Mouse (Mus musculus) heart, embryonic 12.5 days (tissue): ENCODE data around the gene Hmgcr. TPM values are rescaled to one million over a fixed set of nuclear protein-coding genes. Genes with fewer than 3 reads are reported as not detected.

Experiments used
- ATAC-seq: fragments of 200-750 bp; cut with Nextera tagmentation; 2 replicates; pipeline ENCODE4 v1.8.0; 2017; ENCODE audit warnings: moderate TSS enrichment, moderate library complexity; ENCODE audit not compliant: insufficient number of reproducible peaks, low FRiP score
- H3K27ac ChIP-seq: fragments of 300-500 bp; sonication (generic); 2 replicates; pipeline ENCODE4 v1.5.1; 2016; ENCODE audit warnings: mild to moderate bottlenecking, moderate library complexity; ENCODE audit not compliant: poor library complexity, severe bottlenecking
- H3K27me3 ChIP-seq: fragments of 300-500 bp; sonication (generic); replicated peaks from 2 replicates; pipeline ENCODE4 v1.6.1; 2016; ENCODE audit warnings: mild to moderate bottlenecking, moderate library complexity
- H3K36me3 ChIP-seq: fragments of 300-500 bp; sonication (generic); 2 replicates; pipeline ENCODE4 v1.6.1; 2016; ENCODE audit warnings: mild to moderate bottlenecking, moderate library complexity
- H3K4me1 ChIP-seq: fragments of 300-500 bp; sonication (generic); replicated peaks from 2 replicates; pipeline ENCODE4 v1.6.1; 2016; ENCODE audit warnings: mild to moderate bottlenecking
- H3K4me2 ChIP-seq: fragments of 300-500 bp; sonication (generic); 2 replicates; pipeline ENCODE4 v1.6.1; 2016; ENCODE audit warnings: mild to moderate bottlenecking, moderate library complexity
- H3K4me3 ChIP-seq: fragments of 300-500 bp; sonication (generic); 2 replicates; pipeline ENCODE4 v1.5.1; 2016; ENCODE audit warnings: mild to moderate bottlenecking
- H3K9ac ChIP-seq: fragments of 300-500 bp; sonication (generic); 2 replicates; pipeline ENCODE4 v1.6.1; 2016; ENCODE audit warnings: mild to moderate bottlenecking, moderate library complexity
- H3K9me3 ChIP-seq: fragments of 300-500 bp; sonication (generic); replicated peaks from 2 replicates; pipeline ENCODE4 v1.6.1; 2016; ENCODE audit warnings: mild to moderate bottlenecking, moderate library complexity
- WGBS: fragments of 180-500 bp; shearing (Covaris S2); methylation state at CpG from one replicate; pipeline ENCODE4 v1.1.7; 2016; 5-methylcytosine and 5-hydroxymethylcytosine counted together
- polyA plus RNA-seq: library from polyadenylated mRNA; unstranded; fragments of >200 nt; fragmentation: Nextera tagmentation; extraction: Ambion mirVana; gene quantifications from 2 replicates; pipeline ENCODE4 v1.2.1, GENCODE M21; 2016

The Hmgcr gene
- polyA plus RNA-seq: 53.3 and 57.5 TPM in 2 replicates

DNA sequence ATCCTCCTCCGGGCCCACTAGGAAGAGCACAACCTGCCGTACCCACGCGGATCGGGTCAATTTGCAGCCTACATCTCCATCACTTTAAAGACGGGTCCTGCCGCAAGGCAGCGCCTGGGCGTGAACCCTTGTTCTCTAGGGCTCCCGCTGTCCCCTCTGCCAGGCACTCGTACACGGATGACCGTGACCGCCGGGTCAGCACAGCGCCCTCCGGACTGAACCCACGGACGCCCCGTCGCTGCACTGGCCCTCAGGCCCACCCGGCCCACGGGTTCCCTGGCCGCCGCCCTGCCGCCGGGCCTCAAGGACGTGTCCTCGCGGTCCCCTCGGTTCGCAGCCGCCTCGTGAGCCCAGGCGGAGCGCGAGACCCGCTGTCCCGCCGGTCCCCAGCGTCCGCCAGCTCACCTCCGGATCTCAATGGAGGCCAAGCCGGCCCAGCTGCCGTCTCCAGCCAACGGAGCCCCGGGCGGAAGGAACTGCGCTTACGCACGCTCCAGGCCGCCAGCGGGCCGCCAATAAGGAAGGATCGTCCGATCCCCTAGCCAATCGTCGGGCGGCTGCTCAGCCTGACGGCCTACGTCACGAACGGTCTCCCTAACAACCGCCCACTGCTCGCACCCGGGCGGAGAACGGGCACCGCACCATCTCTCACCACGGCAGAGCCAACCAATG, at the start of gene Hmgcr:
Hmgcr (minus strand) TSS at position 531 of the 672 bp plus-strand sequence.
- WGBS: under 1% methylated on average over 69 of the region's 70 CpGs

DNA sequence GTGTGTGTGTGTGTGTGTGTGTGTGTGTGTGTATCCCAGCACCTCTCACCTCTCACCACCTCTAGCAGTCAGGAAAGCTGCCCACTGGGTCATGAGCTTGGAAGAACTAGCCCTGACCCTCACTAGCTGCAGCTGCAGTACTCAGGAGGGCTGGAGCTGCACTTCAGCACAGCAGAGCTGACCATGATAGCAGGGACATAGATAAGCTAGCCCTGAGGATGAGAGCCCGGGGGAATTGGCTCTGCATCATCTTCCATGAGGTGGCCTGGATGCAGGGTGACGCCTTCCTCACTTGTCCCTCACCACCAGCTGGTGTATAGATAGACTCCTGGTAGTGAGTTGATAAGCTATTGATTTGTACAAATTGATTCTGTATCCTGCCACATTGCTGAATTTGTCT, 49.3 kb upstream of the Hmgcr start:
- H3K4me2 ChIP-seq: no peak overlapping the region
- H3K27ac ChIP-seq: no peak overlapping the region
- no peaks in the 10 kb centered on the region for H3K9me3 ChIP-seq
- H3K36me3 ChIP-seq: no peaks in the 10 kb centered on the region
- no peak overlapping the region for H3K9ac ChIP-seq
- H3K27me3 ChIP-seq: no peaks in the 10 kb centered on the region
- no peak overlapping the region for H3K4me3 ChIP-seq
- WGBS: 33% methylated on average over 2 of the region's 2 CpGs
- H3K4me1 ChIP-seq: no peaks in the 10 kb centered on the region
- ATAC-seq: no peak

More for the DNA sequence above, at the start of gene Hmgcr:
- Histone ChIP-seq H3K4me1 (peaks cover 26% of the 10 kb centered on the region), H3K9ac (peak within 1 kb of the TSS; percentile 93), H3K4me2 (peak within 1 kb of the TSS; percentile 73), H3K27me3 (no peaks in the 10 kb centered on the region), H3K4me3 (peak within 1 kb of the TSS; percentile 92), H3K27ac (peak within 1 kb of the TSS; percentile 92), H3K36me3 (peaks cover 13% of the 10 kb centered on the region), H3K9me3 (no peaks in the 10 kb centered on the region)
- ATAC-seq: peak; percentile 100

DNA sequence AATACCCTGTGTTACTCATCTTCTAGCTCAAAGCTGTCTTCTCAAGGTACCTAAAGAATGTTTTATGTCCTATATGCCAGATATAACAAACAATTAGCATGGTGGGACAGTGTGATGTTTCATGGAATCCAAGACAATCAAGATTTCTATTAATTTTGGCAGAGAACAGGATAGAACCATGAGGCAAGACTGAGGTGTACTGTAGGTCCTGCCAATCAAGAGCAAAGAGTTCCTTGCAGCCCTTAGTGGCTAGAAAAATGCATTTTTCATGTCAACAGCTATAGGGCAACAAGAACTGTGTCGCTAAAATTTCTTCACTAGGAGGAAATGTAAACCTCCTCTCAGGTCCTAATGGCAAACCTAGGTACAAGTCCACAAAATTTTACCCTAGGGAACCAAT, 47.1 kb upstream of the Hmgcr start:
- no peak for ATAC-seq
- Histone ChIP-seq H3K4me1 (no peaks in the 10 kb centered on the region), H3K36me3 (no peaks in the 10 kb centered on the region), H3K4me2 (no peak overlapping the region), H3K27ac (no peak overlapping the region), H3K4me3 (no peak overlapping the region), H3K27me3 (no peaks in the 10 kb centered on the region), H3K9me3 (no peaks in the 10 kb centered on the region), H3K9ac (no peak overlapping the region)
- WGBS: 71% methylated on average over 1 of the region's 1 CpGs

DNA sequence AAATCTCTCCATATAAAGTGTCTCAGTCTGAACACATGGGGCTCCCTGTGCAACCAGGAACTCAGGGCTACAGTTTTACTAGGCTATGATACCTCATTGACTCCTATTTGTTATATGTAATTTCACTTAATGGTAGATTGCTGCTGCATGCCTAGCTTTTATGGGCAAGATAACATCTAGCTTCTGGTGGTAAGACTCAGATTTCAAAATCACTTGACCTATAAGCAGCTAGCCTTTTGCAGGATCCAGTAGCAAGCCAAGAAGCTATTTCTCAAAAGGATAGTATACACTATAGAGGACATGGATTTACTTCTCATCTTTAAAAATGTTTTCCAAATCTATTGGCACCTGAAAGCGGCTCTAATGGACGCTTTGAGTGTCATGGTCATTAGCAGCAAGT, 45.6 kb upstream of the Hmgcr start:
- Histone ChIP-seq H3K4me2 (no peak overlapping the region), H3K27ac (no peak overlapping the region), H3K36me3 (no peaks in the 10 kb centered on the region), H3K4me3 (no peak overlapping the region), H3K9me3 (no peaks in the 10 kb centered on the region), H3K9ac (no peak overlapping the region), H3K4me1 (no peaks in the 10 kb centered on the region), H3K27me3 (no peaks in the 10 kb centered on the region)
- ATAC-seq: no peak
- 86% methylated on average over 2 of the region's 2 CpGs for WGBS

DNA sequence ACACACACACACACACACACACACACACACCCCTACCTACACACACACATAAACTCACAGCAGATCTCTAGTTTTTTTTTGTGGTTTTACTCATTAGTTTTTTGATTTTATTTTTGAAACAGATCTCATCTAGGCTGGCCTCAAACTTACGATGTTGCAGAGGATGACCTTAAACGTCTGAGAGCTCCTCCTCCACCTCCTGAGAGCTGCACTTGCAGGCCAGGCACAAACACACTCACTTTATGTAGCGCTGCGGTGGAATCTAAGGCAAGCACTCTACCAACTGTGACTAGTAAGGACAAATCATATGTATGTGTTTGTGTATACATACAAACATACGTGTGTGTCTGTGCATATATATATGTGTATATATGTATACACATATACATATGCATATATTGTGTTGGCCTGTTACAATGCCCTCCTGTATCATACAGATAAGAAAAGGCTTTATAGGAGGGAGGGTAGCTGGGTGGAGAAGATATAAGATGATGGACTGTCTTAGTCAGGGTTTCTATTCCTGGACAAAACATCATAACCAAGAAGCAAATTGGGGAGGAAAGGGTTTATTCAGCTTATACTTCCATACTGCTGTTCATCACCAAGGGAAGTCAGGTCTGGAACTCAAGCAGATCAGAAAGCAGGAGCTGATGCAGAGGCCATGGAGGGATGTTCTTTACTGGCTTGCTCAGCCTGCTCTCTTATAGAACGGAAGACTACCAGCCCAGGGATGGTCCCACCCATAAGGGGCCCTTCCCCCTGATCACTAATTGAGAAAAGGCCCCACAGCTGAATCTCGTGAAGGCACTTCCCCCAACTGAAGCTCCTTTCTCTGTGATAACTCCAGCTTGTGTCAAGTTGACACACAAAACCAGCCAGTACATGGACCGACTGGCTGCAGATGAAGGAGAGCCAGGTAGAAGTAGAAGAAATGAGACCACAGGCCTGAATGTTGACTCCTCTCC, 38.8 kb upstream of the Hmgcr start:
- H3K9ac ChIP-seq: no peak overlapping the region
- no peaks in the 10 kb centered on the region for H3K4me1 ChIP-seq
- H3K27ac ChIP-seq: no peak overlapping the region
- no peak for ATAC-seq
- 72% methylated on average over 8 of the region's 8 CpGs for WGBS
- no peak overlapping the region for H3K4me3 ChIP-seq
- no peaks in the 10 kb centered on the region for H3K9me3 ChIP-seq
- no peak overlapping the region for H3K4me2 ChIP-seq
- no peaks in the 10 kb centered on the region for H3K27me3 ChIP-seq
- no peaks in the 10 kb centered on the region for H3K36me3 ChIP-seq

DNA sequence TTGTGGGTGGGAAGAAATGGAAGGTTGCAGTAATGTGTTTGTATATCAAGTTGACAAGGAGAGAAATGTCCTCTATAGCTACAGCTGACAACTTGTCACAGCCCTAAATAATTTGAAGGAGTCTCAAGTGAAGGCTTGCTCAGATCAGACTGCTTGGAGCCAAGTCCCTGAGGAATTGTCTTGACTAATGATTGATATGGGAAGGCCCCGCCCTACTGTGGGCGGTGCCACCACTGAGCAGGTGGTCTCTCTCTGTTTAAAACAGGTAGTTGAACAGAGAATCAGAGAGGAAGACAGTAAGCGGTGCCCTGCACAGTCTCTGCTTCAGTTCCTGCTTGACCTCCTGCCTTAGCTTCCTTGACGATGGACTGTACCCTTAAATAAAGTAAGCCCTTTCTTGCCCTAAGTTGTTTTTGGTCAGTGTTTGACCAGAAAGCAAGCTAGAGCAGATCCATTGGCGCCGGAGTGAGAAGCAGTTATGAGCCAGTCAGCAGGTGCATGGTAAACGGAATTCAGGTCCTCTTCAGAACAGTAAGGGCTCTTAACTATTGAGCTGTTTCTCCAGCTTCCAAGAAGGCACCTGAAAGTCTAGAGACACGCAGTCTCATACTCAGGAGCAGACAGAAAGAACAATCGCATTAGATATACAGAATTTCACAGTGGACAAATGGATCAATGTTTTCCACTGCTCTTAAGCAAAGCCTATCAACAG, 32.0 kb upstream of the Hmgcr start:
- Histone ChIP-seq H3K36me3 (no peaks in the 10 kb centered on the region), H3K27me3 (no peaks in the 10 kb centered on the region), H3K4me1 (no peaks in the 10 kb centered on the region), H3K4me3 (no peak overlapping the region), H3K9ac (no peak overlapping the region), H3K27ac (no peak overlapping the region), H3K4me2 (no peak overlapping the region), H3K9me3 (no peaks in the 10 kb centered on the region)
- no peak for ATAC-seq
- WGBS: 67% methylated on average over 9 of the region's 9 CpGs

DNA sequence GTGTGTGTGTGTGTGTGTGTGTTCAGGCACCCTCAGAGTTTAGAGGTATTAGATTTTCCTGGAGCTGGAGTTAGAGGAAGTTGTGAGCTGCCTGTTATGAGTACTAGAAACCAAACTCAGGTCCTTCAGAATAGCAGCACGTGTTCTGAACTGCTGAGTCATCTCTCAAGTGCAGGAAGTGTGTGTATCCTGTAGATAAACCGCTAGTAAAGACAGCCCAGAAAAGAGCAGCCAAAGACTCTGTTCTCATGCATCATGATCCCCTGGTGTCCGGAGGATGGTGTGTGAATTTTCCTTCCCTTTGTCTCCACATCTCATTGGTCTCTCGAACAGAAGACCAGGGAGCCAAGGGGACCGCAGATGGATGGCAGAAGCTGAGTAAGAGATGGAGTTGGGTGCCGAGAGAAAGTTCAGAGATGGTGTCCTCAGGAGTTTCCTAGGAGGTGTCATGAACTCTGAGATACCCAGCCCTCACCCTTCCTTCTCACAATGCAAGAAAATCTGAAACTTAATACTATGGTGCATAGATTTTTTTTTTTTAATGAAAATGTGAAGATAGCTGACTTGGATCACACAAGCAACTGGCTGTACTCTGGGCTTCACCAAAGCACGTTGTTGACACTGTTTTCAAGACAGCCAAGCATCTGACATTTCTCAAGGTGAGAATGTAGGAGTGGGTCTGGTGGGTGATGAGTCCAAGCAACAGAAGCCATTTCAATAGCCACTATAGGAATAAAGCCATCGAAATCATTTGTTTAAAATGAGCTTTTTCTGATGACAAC, 27.3 kb upstream of the Hmgcr start:
- 0 out of 2 replicates have a peak overlapping the region, but pooled peaks have one; percentile 25 for H3K4me2 ChIP-seq
- WGBS: 52% methylated on average over 8 of the region's 8 CpGs
- H3K4me3 ChIP-seq: no peak overlapping the region
- no peak overlapping the region for H3K9ac ChIP-seq
- peak overlapping the region; percentile 64; the same call in 1 of the 2 replicates for H3K27ac ChIP-seq
- no peaks in the 10 kb centered on the region for H3K9me3 ChIP-seq
- no peaks in the 10 kb centered on the region for H3K36me3 ChIP-seq
- no peaks in the 10 kb centered on the region for H3K4me1 ChIP-seq
- H3K27me3 ChIP-seq: no peaks in the 10 kb centered on the region
- ATAC-seq: peak; percentile 99

DNA sequence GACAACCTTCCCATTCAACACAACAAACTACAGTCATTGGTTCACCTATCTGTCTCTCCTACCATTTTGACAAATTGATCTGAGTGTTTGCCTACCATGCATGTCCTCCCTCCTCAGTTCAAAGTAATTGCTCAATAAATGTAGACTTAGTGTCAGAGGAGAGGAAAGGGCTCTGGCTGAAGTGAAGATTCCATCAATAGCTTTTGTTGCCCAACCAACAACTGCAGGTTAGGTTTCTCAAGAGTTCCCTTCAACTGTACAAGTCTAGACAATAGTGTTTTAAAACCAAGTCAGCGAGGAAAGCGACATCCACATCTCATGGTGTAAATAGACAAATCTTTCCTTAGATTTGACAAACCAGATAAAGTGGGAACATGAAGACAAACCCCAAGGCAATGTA, 24.7 kb upstream of the Hmgcr start:
- Histone ChIP-seq H3K4me1 (no peaks in the 10 kb centered on the region), H3K27ac (no peak overlapping the region), H3K9ac (no peak overlapping the region), H3K36me3 (no peaks in the 10 kb centered on the region), H3K4me2 (no peak overlapping the region), H3K4me3 (no peak overlapping the region), H3K27me3 (no peaks in the 10 kb centered on the region), H3K9me3 (no peaks in the 10 kb centered on the region)
- 81% methylated on average over 2 of the region's 2 CpGs for WGBS
- ATAC-seq: no peak

DNA sequence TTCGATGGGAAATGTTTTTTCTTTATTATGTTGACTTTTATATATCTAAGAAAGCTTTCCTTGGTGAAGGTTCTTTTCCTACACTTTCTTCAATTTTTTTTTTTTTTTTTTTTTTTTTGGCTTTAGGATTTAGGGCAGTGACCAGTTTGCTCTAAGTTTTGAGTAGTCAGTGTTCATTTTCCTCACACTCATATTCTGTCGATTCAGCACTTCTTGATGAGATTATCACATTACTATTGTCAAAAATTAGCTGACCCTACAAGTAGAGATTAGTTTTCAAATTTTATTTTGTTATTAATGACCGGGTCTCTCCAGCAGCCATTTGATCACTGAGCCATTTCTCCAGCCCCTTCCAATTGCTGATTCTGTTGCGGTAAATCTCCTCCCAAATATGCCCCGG, 19.2 kb upstream of the Hmgcr start:
- 86% methylated on average over 5 of the region's 5 CpGs for WGBS
- Histone ChIP-seq H3K4me1 (0 out of 2 replicates have a peak, but pooled peaks cover 3% of the 10 kb centered on the region), H3K9me3 (no peaks in the 10 kb centered on the region), H3K27me3 (no peaks in the 10 kb centered on the region), H3K36me3 (no peaks in the 10 kb centered on the region), H3K9ac (no peak overlapping the region), H3K27ac (no peak overlapping the region), H3K4me2 (no peak overlapping the region), H3K4me3 (no peak overlapping the region)
- no peak for ATAC-seq

DNA sequence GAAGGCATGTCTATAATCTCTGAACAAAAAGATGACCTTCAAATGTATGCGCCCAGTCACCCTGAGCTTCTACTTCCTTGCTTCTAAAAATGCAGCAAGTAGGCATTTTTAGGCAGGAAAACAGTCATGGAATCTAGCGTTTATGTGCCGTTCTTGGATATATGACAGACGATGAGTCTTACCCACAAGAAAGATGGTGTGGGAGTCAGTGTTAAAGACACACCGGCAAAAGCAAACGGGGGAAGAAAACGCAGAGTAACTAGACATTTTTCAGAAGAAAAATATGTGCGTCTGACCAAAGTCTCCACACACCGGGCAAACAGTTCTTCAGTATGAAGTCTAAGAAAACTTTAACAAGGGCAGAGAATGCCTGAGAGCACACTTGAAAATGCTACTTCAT, 16.5 kb upstream of the Hmgcr start:
- 84% methylated on average over 9 of the region's 9 CpGs for WGBS

More for the DNA sequence above, 16.5 kb upstream of the Hmgcr start:
- ATAC-seq: no peak
- H3K4me1 ChIP-seq: peaks cover 9% of the 10 kb centered on the region; the same call in 1 of the 2 replicates
- H3K9me3 ChIP-seq: no peaks in the 10 kb centered on the region
- H3K4me2 ChIP-seq: no peak overlapping the region
- H3K27me3 ChIP-seq: no peaks in the 10 kb centered on the region
- H3K9ac ChIP-seq: no peak overlapping the region
- H3K27ac ChIP-seq: no peak overlapping the region
- H3K4me3 ChIP-seq: no peak overlapping the region
- no peaks in the 10 kb centered on the region for H3K36me3 ChIP-seq
